Mouse (Mus musculus) cerebellum, adult 11-12 months (tissue): ENCODE measurements around the gene Kdm7a.
A peak's percentile ranks its signal among the peaks of the same experiment; 100 is the strongest.

Experiments used
- DNase-seq: peaks from one replicate; pipeline ENCODE4 v3.0.0; 2022

Gene Kdm7a

DNA sequence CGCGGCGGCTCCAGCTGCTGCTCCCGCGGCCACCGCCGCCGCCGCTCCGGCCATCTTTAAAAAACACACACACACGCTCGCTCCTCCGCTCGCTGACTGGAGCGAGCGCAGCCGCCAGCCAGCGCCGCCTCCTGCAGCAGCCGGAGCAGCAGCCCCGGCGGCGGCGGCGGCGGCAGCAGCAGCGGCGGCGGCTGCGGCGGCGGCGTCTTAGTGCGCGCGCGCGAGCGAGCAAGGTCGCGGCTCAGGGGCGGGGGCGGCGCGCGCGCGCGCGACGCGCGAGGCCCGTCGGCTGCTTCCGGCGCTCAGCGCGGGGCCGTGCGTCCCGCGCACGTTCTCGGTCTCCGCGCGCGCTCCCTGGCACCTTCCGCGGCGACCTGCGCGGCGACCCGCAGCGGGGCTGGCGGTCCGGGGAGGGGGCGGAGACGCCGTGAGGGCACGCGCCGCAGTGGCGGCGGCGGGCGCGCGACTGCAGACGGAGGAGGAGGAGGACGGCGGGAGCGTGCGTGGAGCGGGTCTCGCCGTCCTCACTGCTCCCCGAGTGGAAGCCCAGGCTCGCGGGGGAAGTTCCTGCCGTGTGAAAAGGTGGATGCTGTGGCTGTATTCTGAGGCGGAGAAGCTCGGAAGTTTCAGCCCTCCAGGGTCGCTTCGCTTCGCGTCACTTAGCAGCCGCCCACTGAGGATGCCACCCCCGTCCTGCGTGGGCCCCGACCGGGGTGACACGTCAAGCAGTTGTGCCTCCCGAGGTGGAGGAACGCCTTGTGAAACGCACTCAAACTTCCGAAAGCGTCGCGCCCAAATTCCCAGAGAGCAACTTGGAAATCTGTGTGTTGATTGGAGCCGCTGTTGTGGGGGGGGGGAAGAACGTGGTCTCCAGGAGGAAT, at the start of gene Kdm7a:
Kdm7a (minus strand) TSS at position 209 of the 881 bp plus-strand sequence.
- peak; percentile 94 for DNase-seq

GRCm38 (mm10) chr6:39255271-39255670, 48.7 kb upstream of the Kdm7a start:
- no peak for DNase-seq

GRCm38 (mm10) chr6:39250055-39250454, 43.5 kb upstream of the Kdm7a start:
- DNase-seq, result no peak

DNA sequence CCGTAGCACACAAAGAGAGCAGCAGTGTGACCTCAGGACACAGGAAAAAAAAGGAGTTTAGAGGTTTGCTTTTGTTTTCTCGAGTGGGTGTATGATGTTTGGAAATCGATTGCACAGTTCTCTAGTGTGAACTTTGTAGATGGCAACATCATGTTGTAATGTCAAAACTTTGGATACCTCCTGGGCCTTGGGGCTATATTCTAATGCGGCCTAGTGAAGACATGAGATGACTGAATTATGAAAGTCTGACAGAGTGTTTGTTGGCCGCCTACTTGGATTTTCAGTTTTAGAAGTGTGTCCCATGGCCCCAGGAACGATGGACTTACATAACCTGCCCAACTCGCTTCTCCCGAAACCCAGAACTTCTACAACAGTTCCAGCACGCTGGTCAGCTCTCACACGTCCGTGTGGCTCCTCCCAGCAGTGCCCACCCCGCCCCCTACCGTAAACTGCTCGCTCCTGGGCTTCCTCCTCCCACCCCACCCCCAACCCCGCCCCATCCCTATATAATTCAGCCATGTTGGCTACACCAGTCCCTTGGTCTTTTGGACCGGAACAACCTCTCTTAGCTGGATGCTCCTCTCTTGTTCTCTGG, 42.7 kb upstream of the Kdm7a start:
- no peak for DNase-seq

DNA sequence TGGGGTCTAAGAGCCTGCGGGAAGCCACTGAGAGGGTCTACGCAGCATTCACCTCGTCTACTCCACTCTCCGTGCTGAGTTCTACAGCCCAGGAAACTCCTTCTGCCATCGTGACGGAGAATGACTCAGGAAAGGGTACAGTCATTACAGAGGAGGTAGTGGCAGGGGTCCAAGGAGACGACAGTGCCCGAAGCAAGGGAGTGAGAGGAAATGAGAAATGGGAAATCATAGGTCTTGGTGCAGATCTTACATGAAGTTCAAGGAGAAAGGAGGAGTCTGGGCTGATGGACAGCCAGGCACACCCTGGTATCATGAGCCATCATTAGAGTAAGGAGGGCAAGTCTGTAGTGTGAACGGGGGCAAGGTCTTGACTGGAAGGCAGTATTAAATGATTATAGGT, 37.5 kb upstream of the Kdm7a start:
- peak; percentile 6 for DNase-seq

DNA sequence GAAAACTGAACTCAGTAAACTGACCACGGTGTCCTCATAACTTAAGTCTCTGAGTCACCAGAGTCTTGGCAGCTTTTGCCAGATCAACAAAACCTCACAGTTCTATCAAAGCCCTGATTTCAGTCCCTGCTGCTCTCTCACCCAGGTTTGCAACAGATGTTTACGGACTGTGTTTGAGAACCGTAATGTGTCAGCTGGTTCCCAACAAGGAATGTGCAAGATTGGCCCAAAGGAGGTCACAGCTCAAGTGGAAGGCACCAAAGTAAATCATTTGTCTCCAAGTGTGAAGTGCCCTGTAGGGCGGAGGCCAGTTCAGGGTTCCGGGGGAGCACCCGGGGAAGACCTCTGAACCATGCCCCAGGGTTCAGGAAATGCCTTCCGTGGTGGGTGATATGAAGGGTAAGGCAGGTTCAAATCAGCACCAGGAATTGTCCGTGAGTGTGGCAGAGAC, 36.9 kb upstream of the Kdm7a start:
- no peak for DNase-seq

DNA sequence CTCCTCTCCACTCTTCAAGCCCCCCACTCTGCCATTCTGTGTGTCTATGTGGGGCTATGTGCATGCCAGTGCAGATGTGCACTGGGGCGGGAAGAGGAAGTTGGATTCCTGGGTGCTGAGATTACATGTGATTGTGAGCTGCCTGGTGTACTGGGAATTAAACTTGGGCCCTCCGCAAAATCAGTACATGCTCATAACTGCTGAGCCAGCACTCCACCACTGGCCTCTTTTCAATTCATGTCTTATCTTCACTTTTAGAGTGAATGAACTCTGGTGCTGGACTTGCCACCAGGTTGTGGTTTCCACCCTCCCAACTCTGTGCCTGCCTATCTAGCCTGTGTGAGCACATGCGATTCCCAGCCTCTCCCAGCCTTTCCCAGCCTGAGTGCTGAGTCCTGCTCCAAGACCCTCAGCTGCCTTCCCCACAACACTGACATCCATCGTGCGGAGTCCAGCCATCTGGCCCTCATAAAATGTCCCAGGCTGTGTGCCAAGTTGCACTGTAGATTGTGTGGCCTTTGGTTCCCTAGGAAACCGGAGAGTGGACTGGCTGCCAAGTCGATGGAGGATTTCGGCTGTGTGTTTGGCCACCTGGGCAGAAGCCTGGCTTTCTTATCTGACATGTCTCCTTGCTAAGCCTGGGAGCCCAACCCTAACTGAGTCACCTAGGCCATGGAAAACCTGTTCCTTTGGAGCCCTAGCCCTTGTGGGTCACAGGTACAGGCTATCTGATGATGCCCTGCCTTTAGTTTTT, 36.3 kb upstream of the Kdm7a start:
- DNase-seq, result peak; percentile 87

- peak; percentile 11 for DNase-seq
These were observed 34.9 kb upstream of the Kdm7a start for GRCm38 (mm10) chr6:39241421-39241891.

DNA sequence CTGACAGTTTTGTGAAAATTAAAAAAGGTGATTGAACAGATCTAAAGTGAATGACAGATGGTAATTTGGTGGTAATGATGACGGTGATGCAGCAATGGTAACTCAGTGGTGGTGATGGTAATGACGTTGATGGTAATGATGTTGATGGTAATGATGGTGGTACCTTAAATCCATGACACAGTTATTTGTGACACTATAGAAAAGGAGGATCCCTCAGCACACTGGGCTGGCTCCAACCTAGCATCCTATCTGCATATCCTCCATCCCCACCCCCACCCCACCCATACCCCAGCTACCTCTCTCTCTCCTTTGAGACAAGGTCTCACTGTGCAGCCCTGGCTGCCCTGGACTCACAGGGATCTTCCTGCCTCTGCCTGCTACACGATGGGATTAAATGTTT, 34.4 kb upstream of the Kdm7a start:
- DNase-seq, result no peak

DNA sequence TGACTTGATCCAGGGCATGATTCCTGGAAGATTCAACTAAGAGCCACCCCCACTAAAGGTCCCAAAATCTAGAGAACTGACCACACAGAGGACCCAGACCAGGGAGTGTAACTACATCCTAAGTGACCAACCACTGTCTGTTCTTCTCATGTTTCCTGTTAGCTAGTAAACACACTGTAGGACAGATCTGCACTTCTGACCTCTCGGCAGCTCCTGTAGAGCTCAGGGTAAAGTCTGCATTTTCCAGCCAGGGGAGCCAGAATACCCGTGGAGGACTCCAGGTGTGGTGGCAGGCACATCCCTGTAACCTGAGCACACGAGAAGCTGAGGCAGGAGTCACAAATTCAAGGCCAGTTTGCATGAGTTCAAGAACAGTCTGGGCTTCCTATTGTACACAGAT, 31.3 kb upstream of the Kdm7a start:
- no peak for DNase-seq

- DNase-seq, result no peak
These were observed 26.0 kb upstream of the Kdm7a start for GRCm38 (mm10) chr6:39232617-39233016.

DNA sequence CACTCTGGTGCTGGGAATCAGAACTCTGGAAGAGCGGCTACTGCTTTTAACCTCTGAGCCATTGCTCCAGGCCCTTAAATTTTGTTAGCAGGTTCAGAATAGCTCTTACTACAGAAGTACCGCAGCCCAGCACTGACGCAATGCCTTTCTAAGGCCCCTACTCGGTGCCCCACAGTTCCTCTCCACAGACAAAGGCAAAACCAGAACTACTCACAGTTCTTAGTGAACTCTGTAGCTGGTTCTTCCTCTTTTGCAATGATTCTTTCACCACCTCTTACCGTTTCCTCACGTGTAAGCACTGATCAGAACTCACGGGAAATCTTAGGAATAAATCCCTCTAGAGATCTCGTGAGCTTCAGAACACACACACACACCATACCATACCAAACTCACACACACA, 24.1 kb upstream of the Kdm7a start:
- DNase-seq, result no peak

DNA sequence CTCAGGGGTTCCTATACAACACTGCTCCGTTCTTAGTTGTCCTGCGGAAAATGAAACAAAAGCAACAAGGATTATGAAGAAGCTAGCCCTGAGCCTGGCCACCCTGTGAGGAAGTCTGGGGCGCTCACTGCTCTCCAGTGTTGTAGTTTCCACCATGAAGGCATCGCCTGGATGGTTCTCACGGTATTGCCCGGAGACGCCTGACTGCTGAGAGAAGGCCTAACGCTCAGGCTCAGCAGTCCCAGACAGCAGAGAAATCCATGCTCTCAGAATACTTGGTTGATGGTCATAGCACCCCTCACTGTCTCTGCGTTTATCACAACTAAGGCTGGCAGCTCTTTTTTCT, 20.0 kb upstream of the Kdm7a start:
- no peak for DNase-seq

GRCm38 (mm10) chr6:39225876-39226609, 19.5 kb upstream of the Kdm7a start:
- DNase-seq, result peak; percentile 32

DNA sequence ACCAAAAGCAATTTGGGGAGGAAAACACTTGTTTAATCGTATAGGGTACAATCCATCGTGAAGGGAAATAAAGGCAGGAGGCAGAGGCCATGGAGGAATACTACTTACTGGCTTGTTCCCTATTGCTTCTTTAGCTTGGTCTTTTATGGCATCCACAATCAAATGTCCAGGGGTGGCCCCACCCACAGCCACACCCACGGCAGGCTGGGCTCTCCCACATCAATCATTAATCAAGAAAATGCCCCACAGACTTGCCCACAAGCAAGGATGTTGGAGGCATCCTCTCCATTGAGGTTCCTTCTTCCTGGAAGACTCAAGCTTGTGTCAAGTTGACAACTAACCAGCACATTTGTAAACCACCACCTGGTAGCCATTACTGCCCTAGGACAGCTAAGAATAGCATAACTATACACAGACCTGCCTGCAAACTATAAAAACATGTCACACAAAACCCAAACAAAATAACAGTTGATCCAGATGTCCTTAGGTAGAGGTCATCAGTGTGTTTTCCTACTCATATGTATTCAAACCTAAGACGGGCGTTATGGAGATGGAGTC, 16.8 kb upstream of the Kdm7a start:
- no peak for DNase-seq

GRCm38 (mm10) chr6:39222487-39222886, 15.9 kb upstream of the Kdm7a start:
- DNase-seq, result no peak

DNA sequence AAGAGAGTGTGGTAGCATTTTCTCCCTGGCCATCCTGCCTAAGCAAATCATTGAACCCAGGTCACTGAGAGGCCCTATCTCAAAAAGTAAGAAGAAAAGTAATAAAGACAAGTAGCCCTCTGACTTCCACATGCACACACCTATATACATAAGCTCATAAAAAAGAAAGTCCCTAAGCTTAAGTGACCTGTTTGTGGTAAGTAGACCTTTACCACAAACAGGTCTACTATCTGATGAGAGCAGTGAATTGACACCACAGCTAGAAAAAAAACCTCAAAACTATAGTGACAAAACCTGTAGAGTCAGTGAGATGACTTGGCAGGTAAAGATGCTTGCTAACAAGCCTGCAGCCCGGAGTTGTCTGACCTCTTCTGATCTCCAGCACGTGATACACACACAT, 11.4 kb upstream of the Kdm7a start:
- no peak for DNase-seq

GRCm38 (mm10) chr6:39217138-39217537, 10.5 kb upstream of the Kdm7a start:
- DNase-seq, result no peak

DNA sequence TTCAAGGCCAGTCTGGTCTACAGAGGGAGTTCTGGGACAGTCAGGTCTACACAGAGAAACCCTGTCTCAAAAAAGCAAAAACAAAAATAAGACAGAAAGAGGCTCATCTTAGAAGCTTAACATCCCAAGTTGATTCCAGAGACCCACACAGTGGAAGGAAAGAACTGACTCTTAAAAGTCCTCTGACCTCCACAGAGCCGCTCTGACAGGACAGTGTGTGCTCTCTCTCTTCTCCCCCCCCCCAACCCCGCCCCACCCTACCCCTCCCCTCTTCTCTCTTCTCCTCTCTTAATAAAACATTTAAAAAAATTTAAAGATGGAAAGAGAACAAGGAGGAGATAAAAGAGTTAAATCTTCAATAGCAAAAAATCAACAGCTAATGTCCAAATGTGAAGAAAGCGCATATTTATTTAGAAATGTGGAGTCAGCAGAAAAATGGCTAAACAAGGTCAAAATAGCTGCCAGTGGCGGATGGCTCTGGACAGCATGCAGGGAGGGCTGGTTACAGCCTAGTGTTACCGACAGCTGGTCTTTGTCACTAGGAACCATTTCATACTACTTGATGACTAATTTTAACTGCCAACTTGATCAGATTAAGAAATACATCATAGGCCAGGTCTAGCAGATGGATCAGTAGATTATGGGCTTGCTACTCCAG, 8.5 kb upstream of the Kdm7a start:
- no peak for DNase-seq

DNA sequence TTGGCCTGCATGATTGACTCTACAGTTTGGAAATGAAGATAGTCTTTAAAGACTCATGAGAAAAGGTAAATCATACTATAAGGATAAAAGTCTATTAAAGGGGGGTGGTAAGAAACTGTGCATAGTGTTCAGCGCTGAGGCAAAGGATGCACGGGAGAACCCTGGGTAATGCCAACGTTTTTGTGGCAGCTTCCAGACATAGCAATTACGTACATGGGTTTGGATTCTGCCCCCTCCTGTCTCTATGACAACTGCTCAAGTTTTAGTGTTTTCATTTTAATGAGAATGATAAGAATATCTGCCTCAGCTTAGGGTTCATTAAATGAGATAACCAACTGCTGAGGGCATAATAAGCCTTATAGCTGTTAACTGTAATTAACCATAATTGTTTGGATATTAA, 3.1 kb upstream of the Kdm7a start:
- no peak for DNase-seq

GRCm38 (mm10) chr6:39208181-39208580, 1.6 kb upstream of the Kdm7a start:
- DNase-seq, result no peak
